Mouse (Mus musculus) T-helper 2 cell (primary cell): ENCODE results near the gene Zfyve26.
"Not testable (repeated sequence)": the region's sequence is repeated elsewhere in the genome, so short reads cannot be mapped to it uniquely, and the experiment has no call there.

Source experiments
- in situ Hi-C: fragments of 300-600 bp; cut with MboI, MseI; formaldehyde crosslinking; loops from one replicate; pipeline ENCODE4 v1.15.1; 2025; ENCODE audit warnings: high pct_unique_total_duplicates

The Zfyve26 gene

GRCm38 (mm10) chr12:79261035-79261434 lies 35.1 kb downstream of the Zfyve26 start:
- in situ Hi-C loops = no loop called here

GRCm38 (mm10) chr12:79260154-79260553 lies 36.0 kb downstream of the Zfyve26 start:
- in situ Hi-C loops = no loop called here

GRCm38 (mm10) chr12:79254975-79255374 lies 41.1 kb downstream of the Zfyve26 start:
- in situ Hi-C loops = no loop called here

- in situ Hi-C loops = no loop called here
Observed at GRCm38 (mm10) chr12:79253294-79254053, 42.6 kb downstream of the Zfyve26 start.

GRCm38 (mm10) chr12:79248110-79248509 lies 48.0 kb downstream of the Zfyve26 start:
- in situ Hi-C loops = no loop called here

- in situ Hi-C loops = no loop called here
Observed at GRCm38 (mm10) chr12:79242921-79243320, 53.2 kb downstream of the Zfyve26 start.

GRCm38 (mm10) chr12:79241985-79242384 lies 54.1 kb downstream of the Zfyve26 start:
- in situ Hi-C loops = no loop called here

GRCm38 (mm10) chr12:79235485-79236080 lies 60.5 kb downstream of the Zfyve26 start:
- in situ Hi-C loops = no loop called here

GRCm38 (mm10) chr12:79217511-79217910 lies 78.6 kb downstream of the Zfyve26 start:
- in situ Hi-C loops = no loop called here

GRCm38 (mm10) chr12:79211447-79211846 lies 84.7 kb downstream of the Zfyve26 start:
- in situ Hi-C loops = no loop called here

GRCm38 (mm10) chr12:79208703-79209464 lies 87.2 kb downstream of the Zfyve26 start, which contains the start of gene Rdh12:
TSS of gene Rdh12 (plus strand) at chr12:79208914.
- in situ Hi-C loops = no loop called here

- in situ Hi-C loops = no loop called here
Observed at GRCm38 (mm10) chr12:79201882-79202281, 94.2 kb downstream of the Zfyve26 start.

- in situ Hi-C loops = no loop called here
Observed at GRCm38 (mm10) chr12:79197105-79197504, 99.0 kb downstream of the Zfyve26 start.

- in situ Hi-C loops = loop anchor here (5.0 kb wide), 1 partner anchor 104 kb away; the partner anchor contains the start of genes Rad51b and Zfyve26
Observed at GRCm38 (mm10) chr12:79193441-79193840, 102.7 kb downstream of the Zfyve26 start.

GRCm38 (mm10) chr12:79192193-79192592 lies 103.9 kb downstream of the Zfyve26 start, which contains the start of gene Rdh11:
TSS of gene Rdh11 (minus strand) at chr12:79192293.
- in situ Hi-C loops = loop anchor here (5.0 kb wide), 1 partner anchor 105 kb away; the partner anchor contains the start of genes Rad51b and Zfyve26

- in situ Hi-C loops = loop anchor here (5.0 kb wide), 1 partner anchor 106 kb away; the partner anchor contains the start of genes Rad51b and Zfyve26
Observed at GRCm38 (mm10) chr12:79191701-79192100, 104.4 kb downstream of the Zfyve26 start.

- in situ Hi-C loops = loop anchor here (5.0 kb wide), 1 partner anchor 106 kb away; the partner anchor contains the start of genes Rad51b and Zfyve26
Observed at GRCm38 (mm10) chr12:79190931-79191673, 105.0 kb downstream of the Zfyve26 start.

GRCm38 (mm10) chr12:79185160-79185559 lies 110.9 kb downstream of the Zfyve26 start:
- in situ Hi-C loops = not testable (repeated sequence)
